Mouse (Mus musculus) layer of hippocampus, postnatal 36 days (tissue): ENCODE data around the gene Gabrr2. TPM values are rescaled to one million over a fixed set of nuclear protein-coding genes. Genes with fewer than 3 reads are reported as not detected.

Experiments
- DNase-seq, 2 experiments: peaks; one replicate each; pipeline ENCODE4 v3.0.0; 2022
- total RNA-seq, 2 experiments: library from RNA; stranded (reverse); gene quantifications; 2 replicates each; pipeline ENCODE4 v1.2.3; 2021

Gabrr2 gene
- under 1 TPM; 0.85 to 0.96 TPM for total RNA-seq

- DNase-seq: no peak
Observed at GRCm38 (mm10) chr4:33062981-33063380, at the start of gene Gabrr2. Gabrr2 (plus strand) TSS chr4:33062999.

- DNase-seq: peak; percentile 84
Observed at GRCm38 (mm10) chr4:33018361-33018999, 44.3 kb upstream of the Gabrr2 start.

GRCm38 (mm10) chr4:33024420-33024819 is 38.4 kb upstream of the Gabrr2 start:
- no peak for DNase-seq

GRCm38 (mm10) chr4:33029104-33029503 is 33.7 kb upstream of the Gabrr2 start:
- DNase-seq: no peak

GRCm38 (mm10) chr4:33030264-33031194 is 32.3 kb upstream of the Gabrr2 start:
- DNase-seq: no peak

GRCm38 (mm10) chr4:33031195-33031960 is 31.4 kb upstream of the Gabrr2 start, which contains the start of gene Ube2j1:
Ube2j1 (plus strand) TSS chr4:33031416.
- peak; percentile 89 for DNase-seq

- DNase-seq: no peak
Observed at GRCm38 (mm10) chr4:33032045-33032444, 30.8 kb upstream of the Gabrr2 start.

GRCm38 (mm10) chr4:33033515-33033914 is 29.3 kb upstream of the Gabrr2 start:
- no peak for DNase-seq

GRCm38 (mm10) chr4:33039826-33040225 is 23.0 kb upstream of the Gabrr2 start:
- no peak for DNase-seq

GRCm38 (mm10) chr4:33049601-33050000 is 13.2 kb upstream of the Gabrr2 start:
- no peak for DNase-seq

GRCm38 (mm10) chr4:33052055-33052454 is 10.7 kb upstream of the Gabrr2 start:
- peak in 1 of 2 experiments; percentile 32 for DNase-seq

GRCm38 (mm10) chr4:33052650-33053049 is 10.1 kb upstream of the Gabrr2 start:
- no peak for DNase-seq

- no peak for DNase-seq
Observed at GRCm38 (mm10) chr4:33054426-33054825, 8.4 kb upstream of the Gabrr2 start.

GRCm38 (mm10) chr4:33056317-33056716 is 6.5 kb upstream of the Gabrr2 start:
- DNase-seq: no peak

GRCm38 (mm10) chr4:33057890-33058687 is 4.7 kb upstream of the Gabrr2 start:
- DNase-seq: peak; percentile 54 to 58

- no peak for DNase-seq
Observed at GRCm38 (mm10) chr4:33061158-33061557, 1.6 kb upstream of the Gabrr2 start.

- no peak for DNase-seq
Observed at GRCm38 (mm10) chr4:33064986-33065385, 2.2 kb downstream of the Gabrr2 start.

- no peak for DNase-seq
Observed at GRCm38 (mm10) chr4:33066223-33066960, 3.6 kb downstream of the Gabrr2 start.

- no peak for DNase-seq
Observed at GRCm38 (mm10) chr4:33067331-33067730, 4.5 kb downstream of the Gabrr2 start.

GRCm38 (mm10) chr4:33067826-33068225 is 5.0 kb downstream of the Gabrr2 start:
- DNase-seq: no peak

- peak; percentile 42 to 51 for DNase-seq
Observed at GRCm38 (mm10) chr4:33068894-33069293, 6.1 kb downstream of the Gabrr2 start.
